Mouse (Mus musculus): Measurements from ENCODE around the gene Dpp7. TPM values are rescaled to one million over a fixed set of nuclear protein-coding genes. Genes with fewer than 3 reads are reported as not detected.

Dpp7 gene
- polyA plus RNA-seq, 1 experiment from 2014 or later = 23.7 TPM

- Histone ChIP-seq H3K27me3 (peaks cover 65% of the 10 kb centered on the region), H3K36me3 (no peaks in the 10 kb centered on the region; the same call in 1 of the 2 replicates), H3K4me3 (replicated peaks) (peak overlapping the region; percentile 49), H3K9ac (replicated peaks) (peak overlapping the region; percentile 56), H3K27ac (no peak overlapping the region), H3K4me2 (replicated peaks) (peak overlapping the region; percentile 79), H3K4me1 (replicated peaks) (peaks cover 16% of the 10 kb centered on the region), H3K9me3 (no peaks in the 10 kb centered on the region)
- ATAC-seq = no peak
- 70% methylated on average over 7 of the region's 7 CpGs for WGBS
Measured at GRCm38 (mm10) chr2:25303931-25304656, 52.1 kb downstream of the Dpp7 start.

GRCm38 (mm10) chr2:25303452-25303851 lies 52.7 kb downstream of the Dpp7 start:
- H3K36me3 ChIP-seq = no peaks in the 10 kb centered on the region; the same call in 1 of the 2 replicates
- no peak overlapping the region for H3K4me2 ChIP-seq (replicated peaks)
- no peak for ATAC-seq
- H3K27me3 ChIP-seq = peaks cover 61% of the 10 kb centered on the region
- H3K9me3 ChIP-seq = no peaks in the 10 kb centered on the region
- no peak overlapping the region for H3K27ac ChIP-seq
- 84% methylated on average over 3 of the region's 3 CpGs for WGBS
- H3K4me3 ChIP-seq (replicated peaks) = no peak overlapping the region
- no peak overlapping the region for H3K9ac ChIP-seq (replicated peaks)
- peaks cover 16% of the 10 kb centered on the region for H3K4me1 ChIP-seq (replicated peaks)

Other genes starting within 250 kb of the Dpp7 start
- gene Nrarp, start 175.6 kb downstream of the Dpp7 start, polyA plus RNA-seq (2015; fragmentation: Nextera tagmentation; extraction: Ambion mirVana) = 26.8 and 33.9 TPM in 2 replicates
- 1.1 and 1.2 TPM in 2 replicates for gene Tor4a, start 159.5 kb downstream of the Dpp7 start, polyA plus RNA-seq (2015; fragmentation: Nextera tagmentation; extraction: Ambion mirVana)
- gene Nelfb, start 144.9 kb downstream of the Dpp7 start, polyA plus RNA-seq (2015; fragmentation: Nextera tagmentation; extraction: Ambion mirVana) = 113 and 117 TPM in 2 replicates
- gene Stpg3, start 141.7 kb downstream of the Dpp7 start, polyA plus RNA-seq (2015; fragmentation: Nextera tagmentation; extraction: Ambion mirVana) = not detected in 2 replicates
- gene Fam166a, start 137.6 kb downstream of the Dpp7 start, polyA plus RNA-seq (2015; fragmentation: Nextera tagmentation; extraction: Ambion mirVana) = 0.89 TPM in 1 of 2 replicates, not detected in the other
- gene Tubb4b, start 131.7 kb downstream of the Dpp7 start, polyA plus RNA-seq (2015; fragmentation: Nextera tagmentation; extraction: Ambion mirVana) = 362 and 392 TPM in 2 replicates
- gene Slc34a3, start 122.0 kb downstream of the Dpp7 start, polyA plus RNA-seq (2015; fragmentation: Nextera tagmentation; extraction: Ambion mirVana) = not detected in 2 replicates
- gene Rnf224, start 119.6 kb downstream of the Dpp7 start, polyA plus RNA-seq (2015; fragmentation: Nextera tagmentation; extraction: Ambion mirVana) = not detected in 2 replicates
- 64.5 and 73.2 TPM in 2 replicates for gene Rnf208, start 114.1 kb downstream of the Dpp7 start, polyA plus RNA-seq (2015; fragmentation: Nextera tagmentation; extraction: Ambion mirVana)
- gene Cysrt1, start 113.9 kb downstream of the Dpp7 start, polyA plus RNA-seq (2015; fragmentation: Nextera tagmentation; extraction: Ambion mirVana) = not detected in 2 replicates
- gene AL732309.1, start 109.5 kb downstream of the Dpp7 start, polyA plus RNA-seq (2015; fragmentation: Nextera tagmentation; extraction: Ambion mirVana) = 4.9 and 5.1 TPM in 2 replicates
- gene Tmem203, start 100.9 kb downstream of the Dpp7 start, polyA plus RNA-seq (2015; fragmentation: Nextera tagmentation; extraction: Ambion mirVana) = 18.6 and 19.6 TPM in 2 replicates
- gene Tprn, start 93.7 kb downstream of the Dpp7 start, polyA plus RNA-seq (2015; fragmentation: Nextera tagmentation; extraction: Ambion mirVana) = 11.4 and 13.3 TPM in 2 replicates
- 205 and 216 TPM in 2 replicates for gene Ssna1, start 83.9 kb downstream of the Dpp7 start, polyA plus RNA-seq (2015; fragmentation: Nextera tagmentation; extraction: Ambion mirVana)
- gene Anapc2, start 83.9 kb downstream of the Dpp7 start, polyA plus RNA-seq (2015; fragmentation: Nextera tagmentation; extraction: Ambion mirVana) = 147 and 149 TPM in 2 replicates
- not detected in 2 replicates for gene Tmem210, start 68.2 kb downstream of the Dpp7 start, polyA plus RNA-seq (2015; fragmentation: Nextera tagmentation; extraction: Ambion mirVana)
- gene Lrrc26, start 66.4 kb downstream of the Dpp7 start, polyA plus RNA-seq (2015; fragmentation: Nextera tagmentation; extraction: Ambion mirVana) = 0.27 TPM in 1 of 2 replicates, not detected in the other
- 17.5 and 19.0 TPM in 2 replicates for gene Grin1, start 37.2 kb downstream of the Dpp7 start, polyA plus RNA-seq (2015; fragmentation: Nextera tagmentation; extraction: Ambion mirVana)
- 60.0 and 66.4 TPM in 2 replicates for gene Man1b1, start 24.0 kb downstream of the Dpp7 start, polyA plus RNA-seq (2015; fragmentation: Nextera tagmentation; extraction: Ambion mirVana)
- 3.9 and 4.4 TPM in 2 replicates for gene Uap1l1, start 9.3 kb upstream of the Dpp7 start, polyA plus RNA-seq (2015; fragmentation: Nextera tagmentation; extraction: Ambion mirVana)
- gene Sapcd2, start 16.0 kb upstream of the Dpp7 start, polyA plus RNA-seq (2015; fragmentation: Nextera tagmentation; extraction: Ambion mirVana) = 23.1 and 25.5 TPM in 2 replicates
- gene Entpd2, start 39.5 kb upstream of the Dpp7 start, polyA plus RNA-seq (2015; fragmentation: Nextera tagmentation; extraction: Ambion mirVana) = 0.62 and 1.0 TPM in 2 replicates
- gene Npdc1, start 43.0 kb upstream of the Dpp7 start, polyA plus RNA-seq (2015; fragmentation: Nextera tagmentation; extraction: Ambion mirVana) = 380 and 389 TPM in 2 replicates
- 0.49 TPM in 1 of 2 replicates, not detected in the other for gene Fut7, start 66.9 kb upstream of the Dpp7 start, polyA plus RNA-seq (2015; fragmentation: Nextera tagmentation; extraction: Ambion mirVana)
- gene Abca2, start 72.3 kb upstream of the Dpp7 start, polyA plus RNA-seq (2015; fragmentation: Nextera tagmentation; extraction: Ambion mirVana) = 10.2 and 11.1 TPM in 2 replicates
- 2.7 and 4.0 TPM in 2 replicates for gene Clic3, start 100.5 kb upstream of the Dpp7 start, polyA plus RNA-seq (2015; fragmentation: Nextera tagmentation; extraction: Ambion mirVana)
- 85.7 and 92.1 TPM in 2 replicates for gene Paxx, start 104.7 kb upstream of the Dpp7 start, polyA plus RNA-seq (2015; fragmentation: Nextera tagmentation; extraction: Ambion mirVana)
- 48.6 and 80.5 TPM in 2 replicates for gene Ptgds, start 113.7 kb upstream of the Dpp7 start, polyA plus RNA-seq (2015; fragmentation: Nextera tagmentation; extraction: Ambion mirVana)
- gene Lcn12, start 137.6 kb upstream of the Dpp7 start, polyA plus RNA-seq (2015; fragmentation: Nextera tagmentation; extraction: Ambion mirVana) = not detected in 2 replicates
- 120 and 122 TPM in 2 replicates for gene Fbxw5, start 144.4 kb upstream of the Dpp7 start, polyA plus RNA-seq (2015; fragmentation: Nextera tagmentation; extraction: Ambion mirVana)
- 5.6 and 7.2 TPM in 2 replicates for gene C8g, start 145.4 kb upstream of the Dpp7 start, polyA plus RNA-seq (2015; fragmentation: Nextera tagmentation; extraction: Ambion mirVana)
- 22.9 and 24.1 TPM in 2 replicates for gene Traf2, start 190.6 kb upstream of the Dpp7 start, polyA plus RNA-seq (2015; fragmentation: Nextera tagmentation; extraction: Ambion mirVana)
- 387 and 406 TPM in 2 replicates for gene Edf1, start 201.5 kb upstream of the Dpp7 start, polyA plus RNA-seq (2015; fragmentation: Nextera tagmentation; extraction: Ambion mirVana)
- 3.2 and 6.8 TPM in 2 replicates for gene Mamdc4, start 218.5 kb upstream of the Dpp7 start, polyA plus RNA-seq (2015; fragmentation: Nextera tagmentation; extraction: Ambion mirVana)
- gene Phpt1, start 218.9 kb upstream of the Dpp7 start, polyA plus RNA-seq (2015; fragmentation: Nextera tagmentation; extraction: Ambion mirVana) = 190 and 193 TPM in 2 replicates
- 3.5 and 5.7 TPM in 2 replicates for gene Ajm1, start 225.4 kb upstream of the Dpp7 start, polyA plus RNA-seq (2015; fragmentation: Nextera tagmentation; extraction: Ambion mirVana)

All from midbrain, embryonic 13.5 days (tissue).